Mouse (Mus musculus) hindbrain, embryonic 11.5 days (tissue): ENCODE data around the gene Clcf1. TPM values are rescaled to one million over a fixed set of nuclear protein-coding genes. Genes with fewer than 3 reads are reported as not detected.

Experiments
- ATAC-seq: fragments of 200-750 bp; cut with Nextera tagmentation; 2 replicates; pipeline ENCODE4 v1.8.0; 2017; ENCODE audit warnings: mild to moderate bottlenecking, moderate TSS enrichment, moderate library complexity; ENCODE audit not compliant: low FRiP score
- DNase-seq: peaks from one replicate; pipeline ENCODE4 v3.0.0-alpha.2; 2015; ENCODE audit warnings: low spot score
- H3K27ac ChIP-seq: fragments of 300-500 bp; sonication (generic); 2 replicates; pipeline ENCODE4 v1.5.1; 2014; ENCODE audit warnings: mild to moderate bottlenecking, low read depth, low read length
- H3K27me3 ChIP-seq: fragments of 300-500 bp; sonication (generic); 2 replicates; pipeline ENCODE4 v1.6.1; 2014; ENCODE audit warnings: mild to moderate bottlenecking, low read length, moderate library complexity, mixed read lengths; ENCODE audit not compliant: control insufficient read depth, insufficient read depth
- H3K36me3 ChIP-seq: fragments of 300-500 bp; sonication (generic); 2 replicates; pipeline ENCODE4 v1.6.1; 2014; ENCODE audit warnings: mild to moderate bottlenecking, low read length, moderate library complexity, mixed read lengths; ENCODE audit not compliant: control insufficient read depth, insufficient read depth
- H3K4me1 ChIP-seq: fragments of 300-500 bp; sonication (generic); replicated peaks from 2 replicates; pipeline ENCODE4 v1.6.1; 2014; ENCODE audit warnings: low read length, mixed read lengths; ENCODE audit not compliant: control insufficient read depth, insufficient read depth
- H3K4me2 ChIP-seq: fragments of 300-500 bp; sonication (generic); replicated peaks from 2 replicates; pipeline ENCODE4 v1.6.1; 2014; ENCODE audit warnings: mild to moderate bottlenecking, low read depth, low read length
- H3K4me3 ChIP-seq: fragments of 300-500 bp; sonication (generic); 2 replicates; pipeline ENCODE4 v1.5.1; 2014; ENCODE audit warnings: low read depth, low read length
- H3K9ac ChIP-seq: fragments of 300-500 bp; sonication (generic); 2 replicates; pipeline ENCODE4 v1.6.1; 2014; ENCODE audit warnings: low read depth, low read length
- H3K9me3 ChIP-seq: fragments of 300-500 bp; sonication (generic); 2 replicates; pipeline ENCODE4 v1.6.1; 2016; ENCODE audit warnings: low read length; ENCODE audit not compliant: control insufficient read depth
- WGBS: fragments of 180-500 bp; shearing (Covaris S2); extraction: QIAGEN DNeasy Blood & Tissue Kit; methylation state at CpG from one replicate; pipeline ENCODE4 v1.1.7; 2014; 5-methylcytosine and 5-hydroxymethylcytosine counted together
- polyA plus RNA-seq: library from polyadenylated mRNA; unstranded; fragments of >200 nt; fragmentation: Nextera tagmentation; extraction: Ambion mirVana; gene quantifications from 2 replicates; pipeline ENCODE4 v1.2.1, GENCODE M21; 2014

Clcf1 gene
- polyA plus RNA-seq, 1 experiment from 2014 or later, result 0.90 TPM

GRCm38 (mm10) chr19:4213524-4213974 is 489 bp upstream of the Clcf1 start:
- H3K36me3 ChIP-seq, result no peaks in the 10 kb centered on the region
- peaks cover 43% of the 10 kb centered on the region for H3K27me3 ChIP-seq
- no peak for DNase-seq
- H3K9me3 ChIP-seq, result no peaks in the 10 kb centered on the region
- peaks cover 11% of the 10 kb centered on the region for H3K4me1 ChIP-seq
- ATAC-seq, result no peak
- no peak overlapping the region for H3K4me3 ChIP-seq
- H3K27ac ChIP-seq, result no peak overlapping the region
- H3K9ac ChIP-seq, result no peak overlapping the region
- under 1% methylated on average over 9 of the region's 9 CpGs for WGBS
- no peak overlapping the region for H3K4me2 ChIP-seq

GRCm38 (mm10) chr19:4214771-4215450 is 873 bp downstream of the Clcf1 start:
- peak overlapping the region; percentile 100 for H3K4me2 ChIP-seq
- H3K27me3 ChIP-seq, result peaks cover 43% of the 10 kb centered on the region
- peak overlapping the region; percentile 72 for H3K9ac ChIP-seq
- H3K4me1 ChIP-seq, result peaks cover 11% of the 10 kb centered on the region
- DNase-seq (peak; percentile 54), ATAC-seq (peak; percentile 39; the same call in 1 of the 2 replicates)
- H3K27ac ChIP-seq, result no peak overlapping the region
- H3K9me3 ChIP-seq, result no peaks in the 10 kb centered on the region
- 0% methylated on average over 33 of the region's 81 CpGs for WGBS
- H3K36me3 ChIP-seq, result no peaks in the 10 kb centered on the region
- H3K4me3 ChIP-seq, result peak overlapping the region; percentile 59

GRCm38 (mm10) chr19:4215451-4215840 is 1.4 kb downstream of the Clcf1 start:
- peak overlapping the region; percentile 100 for H3K4me2 ChIP-seq
- H3K4me3 ChIP-seq, result peak overlapping the region; percentile 59
- no peaks in the 10 kb centered on the region for H3K36me3 ChIP-seq
- peaks cover 11% of the 10 kb centered on the region for H3K4me1 ChIP-seq
- peaks cover 43% of the 10 kb centered on the region for H3K27me3 ChIP-seq
- DNase-seq, result no peak
- no peaks in the 10 kb centered on the region for H3K9me3 ChIP-seq
- H3K9ac ChIP-seq, result peak overlapping the region; percentile 72; the same call in 1 of the 2 replicates
- no peak overlapping the region for H3K27ac ChIP-seq
- 2% methylated on average over 19 of the region's 21 CpGs for WGBS
- ATAC-seq, result no peak

GRCm38 (mm10) chr19:4216041-4216685 is 2.1 kb downstream of the Clcf1 start:
- Histone ChIP-seq H3K9me3 (no peaks in the 10 kb centered on the region), H3K4me1 (peaks cover 11% of the 10 kb centered on the region), H3K27ac (no peak overlapping the region), H3K36me3 (no peaks in the 10 kb centered on the region), H3K4me3 (no peak overlapping the region), H3K9ac (no peak overlapping the region), H3K27me3 (peaks cover 43% of the 10 kb centered on the region), H3K4me2 (no peak overlapping the region)
- ATAC-seq (peak; percentile 8; the same call in 1 of the 2 replicates), DNase-seq (peak; percentile 54)
- WGBS, result 19% methylated on average over 14 of the region's 14 CpGs

- ATAC-seq (no peak), DNase-seq (no peak)
- Histone ChIP-seq H3K36me3 (no peaks in the 10 kb centered on the region), H3K27me3 (peaks cover 42% of the 10 kb centered on the region), H3K9ac (no peak overlapping the region), H3K4me2 (no peak overlapping the region), H3K27ac (no peak overlapping the region), H3K4me1 (peaks cover 11% of the 10 kb centered on the region), H3K4me3 (no peak overlapping the region), H3K9me3 (no peaks in the 10 kb centered on the region)
- WGBS, result 16% methylated on average over 4 of the region's 5 CpGs
These were observed 3.1 kb downstream of the Clcf1 start for GRCm38 (mm10) chr19:4217140-4217539.

- Histone ChIP-seq H3K4me2 (no peak overlapping the region), H3K27ac (no peak overlapping the region), H3K4me3 (no peak overlapping the region), H3K36me3 (no peaks in the 10 kb centered on the region), H3K9me3 (no peaks in the 10 kb centered on the region), H3K9ac (no peak overlapping the region), H3K4me1 (peaks cover 10% of the 10 kb centered on the region), H3K27me3 (peaks cover 35% of the 10 kb centered on the region)
- WGBS, result 54% methylated on average over 3 of the region's 3 CpGs
- ATAC-seq (no peak), DNase-seq (no peak)
These were observed 3.8 kb downstream of the Clcf1 start for GRCm38 (mm10) chr19:4217855-4218254.

- Histone ChIP-seq H3K4me3 (no peak overlapping the region), H3K4me1 (peaks cover 9% of the 10 kb centered on the region), H3K36me3 (no peaks in the 10 kb centered on the region), H3K4me2 (no peak overlapping the region), H3K27me3 (peaks cover 31% of the 10 kb centered on the region), H3K9ac (no peak overlapping the region), H3K27ac (no peak overlapping the region), H3K9me3 (no peaks in the 10 kb centered on the region)
- DNase-seq, result no peak
- WGBS, result 92% methylated on average over 11 of the region's 11 CpGs
- ATAC-seq, result no peak
These were observed 4.3 kb downstream of the Clcf1 start for GRCm38 (mm10) chr19:4218293-4218692.

- no peak overlapping the region for H3K27ac ChIP-seq
- WGBS, result 89% methylated on average over 1 of the region's 1 CpGs
- no peaks in the 10 kb centered on the region for H3K36me3 ChIP-seq
- H3K9ac ChIP-seq, result no peak overlapping the region
- DNase-seq (no peak), ATAC-seq (no peak)
- H3K27me3 ChIP-seq, result peaks cover 27% of the 10 kb centered on the region
- H3K4me2 ChIP-seq, result no peak overlapping the region
- peaks cover 9% of the 10 kb centered on the region for H3K4me1 ChIP-seq
- H3K4me3 ChIP-seq, result no peak overlapping the region
- H3K9me3 ChIP-seq, result no peaks in the 10 kb centered on the region
These were observed 4.7 kb downstream of the Clcf1 start for GRCm38 (mm10) chr19:4218784-4219183.

- Histone ChIP-seq H3K4me2 (no peak overlapping the region), H3K4me1 (peaks cover 3% of the 10 kb centered on the region; the same call in 1 of the 2 replicates), H3K9me3 (no peaks in the 10 kb centered on the region), H3K27me3 (peaks cover 16% of the 10 kb centered on the region), H3K36me3 (no peaks in the 10 kb centered on the region), H3K27ac (no peak overlapping the region), H3K9ac (no peak overlapping the region), H3K4me3 (no peak overlapping the region)
- ATAC-seq (no peak), DNase-seq (no peak)
- 82% methylated on average over 6 of the region's 6 CpGs for WGBS
These were observed 5.9 kb downstream of the Clcf1 start for GRCm38 (mm10) chr19:4219943-4220342.
